Mouse (Mus musculus) lung, postnatal 0 days (tissue): ENCODE measurements around the gene Telo2.

ENCODE experiments used
- CTCF ChIP-seq: IDR thresholded peaks from 2 replicates; pipeline ENCODE4 v1.5.1; 2016; ENCODE audit warnings: antibody characterized with exemption, mild to moderate bottlenecking
- EP300 ChIP-seq: IDR thresholded peaks from 2 replicates; pipeline ENCODE4 v1.6.1; 2016; ENCODE audit warnings: antibody characterized with exemption, mild to moderate bottlenecking, control low read depth

- TF ChIP-seq CTCF (no peak), EP300 (no peak)
Observed at GRCm38 (mm10) chr17:25114908-25115645, 690 bp downstream of the Telo2 start.
